Mouse (Mus musculus) mouse embryonic stem cell (cell line): ENCODE measurements around the gene Met.

Experiments used
- in situ Hi-C, 2 experiments: fragments of 300-500 bp; cut with MboI; formaldehyde crosslinking; loops; 1 replicate in 1 of 2; 3 replicates in 1 of 2; pipeline ENCODE4 v1.14.3; 2019 to 2020; ENCODE audit warnings: low sequenced_read_pairs in 2 of 2, low pct_unique_long_range_greater_than_20kb in 1 of 2, mixed read lengths in 1 of 2; ENCODE audit not compliant: unreplicated experiment in 1 of 2

Met gene

DNA sequence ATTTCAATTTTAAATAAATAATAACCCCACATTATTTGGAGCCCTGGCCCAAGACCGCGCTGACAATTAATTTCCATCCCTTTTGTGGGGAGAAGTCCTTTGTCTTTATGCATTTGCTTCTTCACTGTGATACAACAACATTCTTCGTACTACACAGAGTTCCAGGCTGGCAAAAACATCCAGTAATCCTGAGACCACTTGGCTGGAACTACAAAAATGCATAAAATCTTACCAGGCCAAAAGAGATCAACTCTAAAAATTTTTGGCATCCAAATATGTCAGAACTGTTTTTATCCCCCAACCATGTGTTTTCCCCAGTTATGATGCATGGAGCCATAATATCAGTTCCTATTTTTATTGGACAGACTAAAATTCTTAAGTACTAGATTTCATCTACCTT lies 116.7 kb downstream of the Met start:
- in situ Hi-C loops = loop anchor here in 1 of 2 experiments (25.0 kb wide), 2 partner anchors 218 to 468 kb away; no protein-coding TSS in a partner anchor

DNA sequence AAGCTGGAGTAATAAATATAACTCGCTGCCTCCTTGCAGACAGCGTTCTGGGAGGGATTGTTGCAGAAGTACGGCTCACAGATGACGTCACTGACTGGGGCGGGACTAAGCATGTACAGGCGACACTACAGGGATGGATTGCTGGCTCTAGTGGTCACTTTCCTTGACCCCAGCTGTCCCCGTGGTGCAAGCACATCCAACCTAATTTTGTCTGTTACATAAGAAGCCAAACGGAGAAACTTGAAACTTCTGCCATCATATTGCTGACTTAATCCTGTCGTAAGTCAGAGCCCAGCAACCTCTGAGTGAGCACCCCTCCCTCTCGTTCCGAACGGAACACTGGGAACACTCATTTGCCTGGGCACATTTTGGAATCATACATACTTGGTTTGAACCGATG lies 120.4 kb downstream of the Met start:
- in situ Hi-C loops = loop anchor here in 1 of 2 experiments (25.0 kb wide), 2 partner anchors 222 to 472 kb away; no protein-coding TSS in a partner anchor

DNA sequence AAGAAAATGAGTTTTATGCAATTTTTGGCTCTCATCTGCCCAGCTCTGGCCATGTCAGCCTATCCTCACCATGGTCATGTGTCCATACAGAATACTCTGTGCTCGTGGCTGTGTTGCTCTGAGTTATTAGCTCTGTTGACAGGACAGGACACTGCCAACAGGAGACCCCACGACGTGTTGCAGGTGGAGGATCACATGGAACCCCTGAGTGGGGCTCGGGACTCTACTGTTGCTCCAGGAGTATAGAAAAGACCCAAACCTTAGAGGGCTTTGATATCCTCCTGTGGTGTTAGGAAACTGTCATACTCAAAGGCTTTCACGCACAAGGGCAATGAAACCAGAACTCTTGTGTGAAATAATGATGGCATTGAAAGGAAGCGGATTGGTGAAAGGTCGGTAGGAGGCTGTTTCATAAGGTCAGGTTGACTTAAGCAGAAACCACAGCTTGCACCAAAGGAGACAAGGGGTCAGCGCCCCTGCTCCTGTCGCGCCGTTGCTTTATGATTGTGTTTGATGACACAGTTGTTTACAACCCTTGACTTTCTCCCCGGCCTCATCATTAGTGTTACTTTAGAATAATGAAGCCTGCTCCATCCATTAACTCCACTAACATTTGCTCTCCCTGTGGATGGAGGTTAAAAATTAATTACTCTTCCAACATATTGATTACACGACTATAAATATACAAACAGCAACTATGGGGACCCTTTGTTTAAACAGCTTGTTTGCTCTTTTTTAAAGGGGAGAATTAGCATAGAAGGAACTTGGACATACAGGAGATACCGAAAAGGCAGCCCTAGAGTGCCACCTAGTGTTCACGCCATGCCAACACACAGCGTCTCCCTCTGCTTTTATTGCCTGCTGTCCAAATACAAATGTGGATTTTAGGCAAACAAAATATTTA lies 125.7 kb downstream of the Met start:
- in situ Hi-C loops = loop anchor here in 1 of 2 experiments (25.0 kb wide), 2 partner anchors 227 to 477 kb away; no protein-coding TSS in a partner anchor

DNA sequence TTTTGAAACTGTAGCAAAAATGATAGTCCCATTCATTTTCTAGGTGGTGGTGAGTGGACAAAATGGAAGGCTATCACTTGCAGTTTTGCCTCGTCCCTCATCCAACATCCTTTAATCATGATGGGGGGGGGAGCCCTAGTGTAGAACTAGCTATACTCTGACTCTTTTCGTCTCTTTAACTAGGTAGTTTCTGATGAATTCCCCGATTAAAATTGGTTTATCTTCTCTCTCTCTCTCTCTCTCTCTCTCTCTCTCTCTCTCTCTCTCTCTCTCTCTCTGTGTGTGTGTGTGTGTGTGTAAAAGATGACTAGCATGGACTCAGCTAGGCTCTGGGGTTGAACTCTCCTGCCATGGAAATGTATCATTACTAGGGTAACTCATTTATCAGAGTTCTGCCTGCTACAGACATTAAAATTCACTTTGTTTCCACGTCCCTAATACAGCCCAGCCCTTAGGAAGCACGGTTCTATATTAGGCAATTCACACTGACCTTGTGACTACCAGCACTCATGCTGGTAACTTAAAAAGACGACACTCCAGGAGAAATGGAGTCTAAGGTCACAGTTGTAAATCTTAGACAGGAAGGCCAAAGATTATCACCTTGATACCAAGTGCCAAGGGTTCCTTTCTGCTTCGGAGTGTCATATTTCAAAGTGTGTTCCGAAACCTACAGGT lies 126.5 kb downstream of the Met start:
- in situ Hi-C loops = loop anchor here (10.0 to 25.0 kb wide), 4 partner anchors 228 to 485 kb away; no protein-coding TSS in a partner anchor

DNA sequence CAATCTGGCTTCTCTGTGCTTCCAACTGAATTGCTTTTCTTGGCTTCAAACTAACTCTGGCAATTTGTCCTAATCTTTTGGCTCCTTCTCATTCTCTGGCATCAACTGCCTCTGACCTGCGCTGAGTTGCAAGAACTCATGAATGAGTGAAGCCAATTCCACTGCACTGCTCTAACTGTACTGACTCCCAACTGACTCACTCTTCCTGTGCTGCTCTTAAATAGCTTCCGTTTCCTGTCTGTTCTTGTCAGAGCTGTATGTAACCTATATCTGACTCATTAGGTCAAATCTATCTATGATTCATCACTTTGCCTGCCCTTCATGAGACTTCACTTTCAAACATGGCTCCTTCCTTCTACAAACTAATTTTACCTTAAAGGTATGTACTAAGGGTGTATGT lies 130.4 kb downstream of the Met start:
- in situ Hi-C loops = loop anchor here (10.0 to 25.0 kb wide), 4 partner anchors 232 to 489 kb away; no protein-coding TSS in a partner anchor

DNA sequence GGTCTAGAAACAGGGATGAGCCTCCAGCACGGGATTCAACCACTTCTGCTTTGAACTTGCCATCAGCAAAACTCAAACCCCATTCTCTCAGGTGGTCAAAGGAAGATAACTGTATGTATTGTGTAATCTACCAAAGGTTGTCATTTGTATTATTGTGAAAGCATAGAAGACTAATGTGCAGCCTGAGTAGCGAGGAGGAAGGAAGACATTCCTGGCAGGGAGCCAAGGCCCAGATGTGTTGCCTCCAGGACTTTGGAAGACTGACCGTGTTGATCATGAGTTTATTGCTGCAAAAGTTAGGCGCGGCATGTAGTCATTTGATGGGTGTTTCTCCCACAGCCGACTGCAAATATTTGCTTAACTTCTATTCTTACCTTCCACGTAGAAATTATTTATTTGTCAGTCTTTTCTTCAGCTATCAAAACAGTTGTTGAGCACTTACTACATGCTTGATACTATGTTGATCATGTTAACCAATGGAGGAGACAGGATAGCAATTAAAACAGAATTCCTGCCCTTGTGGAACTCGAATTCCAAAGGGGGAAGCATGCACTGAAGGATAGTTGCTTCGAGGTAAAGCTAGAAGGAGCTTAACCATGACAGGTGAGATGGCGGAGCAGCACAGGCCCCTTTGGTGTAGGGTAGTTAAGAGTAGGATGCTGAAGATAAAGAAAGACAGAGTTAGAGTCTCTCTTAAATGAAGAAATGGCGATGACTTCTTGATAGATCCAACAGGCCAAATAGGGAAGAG lies 132.3 kb downstream of the Met start:
- in situ Hi-C loops = loop anchor here (10.0 to 25.0 kb wide), 4 partner anchors 234 to 491 kb away; no protein-coding TSS in a partner anchor

DNA sequence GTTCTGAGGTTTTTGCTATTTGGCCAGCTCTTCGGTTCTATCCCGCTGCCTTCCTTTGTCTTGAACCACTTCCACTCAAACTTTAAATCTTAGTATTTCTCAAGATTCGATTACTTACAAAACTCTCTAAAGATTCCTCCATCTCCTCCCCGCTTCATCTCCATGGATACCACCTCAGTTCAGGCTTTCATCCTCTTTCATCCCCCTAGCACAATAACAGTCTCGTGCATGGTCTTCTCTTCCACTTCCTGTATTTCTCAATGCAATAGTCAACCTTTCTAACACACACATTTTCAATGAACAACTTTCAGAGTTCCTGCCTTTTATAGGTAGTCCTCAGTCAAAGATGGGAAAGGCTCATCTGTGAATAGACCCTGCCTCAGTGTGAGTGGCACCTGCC lies 135.8 kb downstream of the Met start:
- in situ Hi-C loops = loop anchor here (10.0 to 25.0 kb wide), 4 partner anchors 237 to 495 kb away; no protein-coding TSS in a partner anchor

DNA sequence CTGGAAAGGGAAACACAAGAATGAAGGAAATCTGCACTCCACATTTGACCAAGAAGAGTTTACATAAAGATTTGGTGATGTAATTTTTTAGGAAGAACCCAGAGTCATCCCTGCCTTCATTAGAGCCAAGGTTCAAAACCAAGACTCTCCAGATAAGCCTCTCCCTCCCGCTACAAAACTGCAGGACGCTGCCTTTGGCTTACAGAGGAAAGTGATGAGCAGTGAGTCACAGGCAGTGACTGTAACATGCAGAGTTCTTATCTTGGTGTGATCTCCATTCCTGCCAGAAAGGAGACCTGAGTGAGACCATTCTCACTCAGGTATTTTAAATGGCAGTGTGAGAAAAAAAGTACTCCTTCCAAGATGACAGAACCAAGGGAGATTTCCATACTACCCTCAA lies 137.9 kb downstream of the Met start:
- in situ Hi-C loops = no loop called here

DNA sequence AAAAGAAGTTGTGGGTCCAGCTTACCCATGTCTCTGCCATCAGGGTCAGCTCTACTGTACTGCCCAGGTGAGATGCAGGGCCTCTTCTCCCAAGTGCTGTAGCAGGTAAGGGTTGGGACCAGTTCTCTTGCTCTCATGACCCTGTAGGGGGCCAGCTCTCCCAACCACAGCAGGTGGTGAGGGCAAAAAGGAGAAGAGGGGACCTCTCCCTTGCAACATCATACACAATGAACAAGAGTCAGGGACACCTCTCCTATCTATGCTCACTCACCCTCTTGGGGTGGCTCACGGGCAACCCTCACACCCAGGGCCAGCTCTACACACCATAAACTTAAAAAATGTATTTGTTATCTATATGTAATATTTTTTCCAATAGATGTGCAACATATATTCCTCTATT lies 143.3 kb downstream of the Met start:
- in situ Hi-C loops = no loop called here

DNA sequence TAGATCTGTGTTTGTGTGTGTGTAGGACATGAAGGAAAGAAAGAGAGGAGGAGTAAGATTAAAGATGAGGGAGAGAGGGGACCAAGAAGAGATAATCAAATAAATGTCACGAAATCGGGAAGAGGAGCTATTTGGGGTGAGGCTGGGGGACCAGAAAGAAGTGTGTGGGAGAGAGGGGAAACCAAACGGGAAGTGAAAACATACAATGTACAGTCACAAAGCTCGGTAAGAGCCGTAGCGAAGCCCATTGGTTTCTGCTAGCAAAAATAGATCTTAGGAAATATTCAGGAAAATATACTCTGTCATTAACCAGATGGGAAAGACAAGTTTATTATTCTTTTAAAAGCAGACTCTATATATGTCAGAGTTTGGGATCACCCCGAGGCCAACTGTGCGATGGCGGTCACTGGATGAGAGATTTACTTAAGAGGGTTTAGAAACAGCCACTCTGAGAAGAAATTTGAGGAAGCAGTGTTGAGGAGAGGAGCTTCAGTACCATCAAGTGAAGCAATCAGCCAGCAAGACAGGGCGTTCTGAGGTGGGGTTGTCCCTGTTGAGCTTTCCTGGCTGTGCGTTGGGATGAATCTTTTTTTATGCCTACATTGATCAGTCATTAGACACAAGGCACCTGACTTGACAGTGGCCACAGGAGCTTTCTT lies 147.9 kb downstream of the Met start:
- in situ Hi-C loops = no loop called here

DNA sequence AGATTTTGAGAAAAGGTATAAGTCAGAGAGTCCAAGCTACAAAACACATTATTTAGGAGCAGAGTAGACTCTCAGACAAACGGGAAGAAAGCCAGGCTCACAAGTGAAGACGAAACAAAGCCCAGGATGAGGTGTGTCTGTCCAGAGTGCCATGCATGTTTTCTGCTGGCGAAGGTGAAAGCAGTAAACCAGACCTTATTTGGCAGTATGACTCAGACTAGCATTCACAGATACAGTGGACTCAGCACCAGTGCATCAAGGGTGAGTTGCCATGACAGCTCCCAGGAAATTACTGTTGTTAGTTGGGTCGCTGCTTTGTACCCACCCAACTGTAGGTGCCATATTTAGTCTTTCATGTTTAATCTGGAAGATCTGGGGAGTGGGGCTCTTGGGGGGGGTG lies 149.1 kb downstream of the Met start:
- in situ Hi-C loops = no loop called here

DNA sequence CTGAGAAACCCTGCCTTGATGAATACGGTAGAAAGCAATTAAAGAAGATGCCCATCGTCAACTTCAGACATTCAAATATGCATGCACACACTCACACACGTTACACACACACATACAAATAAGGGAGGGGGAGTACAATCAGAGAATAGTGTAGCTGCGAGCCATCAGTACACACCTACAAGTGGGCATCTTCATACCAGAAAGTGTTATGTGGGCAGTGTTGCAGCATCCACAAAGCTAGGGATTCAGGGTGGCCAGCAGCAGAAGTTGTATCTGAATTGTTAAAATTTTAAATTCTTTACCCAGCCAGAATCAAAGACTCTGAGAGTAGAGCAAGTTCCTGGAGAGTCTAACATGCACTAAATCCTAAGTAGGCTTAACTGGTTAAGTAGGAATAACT lies 157.2 kb downstream of the Met start:
- in situ Hi-C loops = no loop called here

DNA sequence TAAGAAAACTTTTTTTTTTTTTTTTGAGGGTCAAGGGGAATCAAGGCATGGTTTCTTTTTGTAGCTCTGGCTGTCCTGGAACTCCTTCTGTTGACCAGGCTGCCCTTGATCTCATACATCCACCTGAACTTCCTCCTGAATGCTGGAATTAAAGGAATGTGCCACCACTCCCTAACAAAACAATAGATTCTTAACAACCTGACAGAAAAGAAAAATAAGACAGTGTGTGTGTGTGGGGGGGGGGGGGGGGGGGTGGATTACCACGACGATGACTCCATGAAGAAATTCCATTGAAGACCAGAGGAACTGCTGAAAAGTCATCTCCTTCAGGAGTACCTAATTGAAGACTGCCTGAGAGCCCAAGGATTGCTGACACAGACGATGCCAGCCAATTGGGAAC lies 157.8 kb downstream of the Met start:
- in situ Hi-C loops = no loop called here
